In the genomic region with DNA sequence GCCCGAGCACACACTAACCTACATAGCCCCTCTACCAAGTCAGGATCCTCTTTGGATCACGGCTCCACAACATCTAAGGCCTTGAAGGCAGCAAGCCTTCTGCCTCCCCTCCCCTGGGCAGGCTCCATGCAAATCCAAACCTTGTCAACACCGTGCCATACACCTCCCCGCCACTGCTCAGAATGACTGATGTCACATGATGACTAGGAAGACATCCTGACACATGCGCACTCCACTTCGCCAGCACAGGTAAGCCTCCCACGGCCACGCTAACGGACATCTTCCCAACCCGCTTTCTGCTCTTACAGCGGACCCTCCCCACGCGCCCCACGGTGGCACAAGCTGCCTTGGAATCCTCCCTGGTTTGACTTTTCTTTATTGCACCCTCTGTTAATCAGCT, we compare ENCODE assay signal across 21 mouse cellular contexts. TPM values are rescaled to one million over a fixed set of nuclear protein-coding genes. Genes with fewer than 3 reads are reported as not detected.
A peak's percentile ranks its signal among the peaks of the same experiment; 100 is the strongest.
DNase-seq lines count a peak whose midpoint lies in the region; ATAC-seq and TF ChIP-seq lines count a peak whose summit lies in the region.
"Had no signal": no experiment of that assay in that cellular context is flagged by ENCODE, and none has a peak within 500 bp of the region (broad histone marks: within the 10 kb centered on the region; RNA-seq: fewer than 3 reads in every experiment).

No protein-coding gene starts in this region.

- WGBS in forebrain, embryonic 13.5 days, result 94% methylated on average over 14 of the region's 14 CpGs
- WGBS in forebrain, embryonic 10.5 days, result 95% methylated on average over 14 of the region's 14 CpGs
- 93% methylated on average over 14 of the region's 14 CpGs for WGBS in midbrain, embryonic 13.5 days
- 95% methylated on average over 14 of the region's 14 CpGs for WGBS in midbrain, embryonic 15.5 days
- WGBS in stomach, postnatal 0 days, result 97% methylated on average over 13 of the region's 14 CpGs
- WGBS in hindbrain, embryonic 11.5 days, result 98% methylated on average over 14 of the region's 14 CpGs

- no peak for TF ChIP-seq CTCF in stomach, postnatal 0 days (IDR thresholded peaks at IDR 0.05; ENCODE audit: low read depth)

- no peak overlapping the region for H3K27ac ChIP-seq in forebrain, embryonic 13.5 days
- H3K27ac ChIP-seq in forebrain, embryonic 10.5 days, result no peak overlapping the region
- H3K27ac ChIP-seq in midbrain, embryonic 13.5 days, result no peak overlapping the region
- no peak overlapping the region for H3K27ac ChIP-seq in midbrain, embryonic 15.5 days
- no peak overlapping the region for H3K27ac ChIP-seq in ES-E14 (ENCODE audit: insufficient read depth, low read depth, low read length, poor library complexity, severe bottlenecking)
- no peak overlapping the region for H3K27ac ChIP-seq in stomach, postnatal 0 days (replicated peaks)
- no peak overlapping the region for H3K27ac ChIP-seq in hindbrain, embryonic 11.5 days (ENCODE audit: low read depth, low read length)
- H3K27ac ChIP-seq: gastrocnemius, adult 2 months; heart, embryonic 10.5 days; hindbrain, embryonic 14.5 days; intestine, embryonic 15.5 days had no signal

- no peak for DNase-seq in forebrain, embryonic 10.5 days (ENCODE audit: extremely low spot score, low spot score)
- DNase-seq in ES-E14 (ENCODE audit: low read depth, low spot score), result peak; percentile 50
- DNase-seq in stomach, postnatal 0 days (ENCODE audit: low spot score), result no peak
- no peak for DNase-seq in hindbrain, embryonic 11.5 days (ENCODE audit: low spot score)
- no peak for DNase-seq in urinary bladder, postnatal 10 days (ENCODE audit: low spot score)
- DNase-seq: adrenal gland, adult 8-10 months; cerebellum, adult 11-12 months; cerebellum, adult 9-10 months; cerebellum, postnatal 36 days; gastrocnemius, adult 2 months; gastrocnemius, postnatal 25 days; heart, postnatal 10 days; heart, postnatal 4 days; kidney, adult 18-20 months had no signal

- H3K9ac ChIP-seq in forebrain, embryonic 13.5 days, result no peak overlapping the region
- H3K9ac ChIP-seq in midbrain, embryonic 13.5 days (replicated peaks), result no peak overlapping the region
- H3K9ac ChIP-seq in midbrain, embryonic 15.5 days, result no peak overlapping the region
- H3K9ac ChIP-seq in ES-E14 (ENCODE audit: insufficient read depth, low read depth, low read length, poor library complexity, severe bottlenecking), result peak overlapping the region; percentile 50
- H3K9ac ChIP-seq in stomach, postnatal 0 days (ENCODE audit: low read length), result no peak overlapping the region
- H3K9ac ChIP-seq in hindbrain, embryonic 11.5 days (ENCODE audit: low read depth, low read length), result no peak overlapping the region
- H3K9ac ChIP-seq: hindbrain, embryonic 14.5 days; intestine, embryonic 15.5 days had no signal

- H3K4me1 ChIP-seq in forebrain, embryonic 13.5 days, result no peaks in the 10 kb centered on the region
- H3K4me1 ChIP-seq in forebrain, embryonic 10.5 days, result no peaks in the 10 kb centered on the region
- no peaks in the 10 kb centered on the region for H3K4me1 ChIP-seq in midbrain, embryonic 13.5 days (replicated peaks)
- no peaks in the 10 kb centered on the region for H3K4me1 ChIP-seq in midbrain, embryonic 15.5 days
- H3K4me1 ChIP-seq in ES-E14 (ENCODE audit: control insufficient read depth in 2 of 2, insufficient read depth in 2 of 2, low read length in 2 of 2, poor library complexity in 1 of 2), result peaks cover 2 to 6% of the 10 kb centered on the region in 2 experiments; a peak in 2 of 4 replicates
- H3K4me1 ChIP-seq in stomach, postnatal 0 days (replicated peaks; ENCODE audit: control insufficient read depth, insufficient read depth), result no peaks in the 10 kb centered on the region
- H3K4me1 ChIP-seq in hindbrain, embryonic 11.5 days (replicated peaks; ENCODE audit: control insufficient read depth, insufficient read depth, low read length), result no peaks in the 10 kb centered on the region
- H3K4me1 ChIP-seq: heart, embryonic 10.5 days; intestine, embryonic 15.5 days had no signal

- no peaks in the 10 kb centered on the region for H3K27me3 ChIP-seq in forebrain, embryonic 13.5 days
- H3K27me3 ChIP-seq in forebrain, embryonic 10.5 days (ENCODE audit: poor library complexity, severe bottlenecking), result no peaks in the 10 kb centered on the region
- H3K27me3 ChIP-seq in midbrain, embryonic 13.5 days, result no peaks in the 10 kb centered on the region
- H3K27me3 ChIP-seq in midbrain, embryonic 15.5 days (replicated peaks), result no peaks in the 10 kb centered on the region
- H3K27me3 ChIP-seq in stomach, postnatal 0 days (ENCODE audit: control insufficient read depth, insufficient read depth, low read length), result no peaks in the 10 kb centered on the region
- H3K27me3 ChIP-seq in hindbrain, embryonic 11.5 days (ENCODE audit: control insufficient read depth, insufficient read depth, low read length), result no peaks in the 10 kb centered on the region
- H3K27me3 ChIP-seq: intestine, embryonic 15.5 days had no signal

- H3K4me2 ChIP-seq in forebrain, embryonic 13.5 days, result no peak overlapping the region
- H3K4me2 ChIP-seq in midbrain, embryonic 13.5 days (replicated peaks), result no peak overlapping the region
- H3K4me2 ChIP-seq in midbrain, embryonic 15.5 days, result no peak overlapping the region
- H3K4me2 ChIP-seq in stomach, postnatal 0 days (replicated peaks; ENCODE audit: low read depth), result no peak overlapping the region
- no peak overlapping the region for H3K4me2 ChIP-seq in hindbrain, embryonic 11.5 days (replicated peaks; ENCODE audit: low read depth, low read length)
- H3K4me2 ChIP-seq: hindbrain, embryonic 14.5 days; intestine, embryonic 15.5 days had no signal

- ATAC-seq in forebrain, embryonic 13.5 days, result 0 out of 2 replicates have a peak, but pooled peaks have one; percentile 38
- peak; percentile 34; the same call in 1 of the 2 replicates for ATAC-seq in midbrain, embryonic 13.5 days
- ATAC-seq in midbrain, embryonic 15.5 days (replicated peaks), result no peak
- ATAC-seq in stomach, postnatal 0 days (ENCODE audit: low FRiP score, low TSS enrichment), result 0 out of 2 replicates have a peak, but pooled peaks have one; percentile 12
- ATAC-seq in hindbrain, embryonic 11.5 days (ENCODE audit: low FRiP score), result no peak
- ATAC-seq: intestine, embryonic 15.5 days had no signal

- TF ChIP-seq EP300 in stomach, postnatal 0 days (optimal IDR thresholded peaks at IDR 0.05), result no peak

- in situ Hi-C loops in ES-E14 (cut with MboI; ENCODE audit: low sequenced_read_pairs in 2 of 2, unreplicated experiment in 2 of 2), result no loop called here

- peaks cover 52% of the 10 kb centered on the region for H3K36me3 ChIP-seq in forebrain, embryonic 13.5 days (ENCODE audit: poor library complexity, severe bottlenecking)
- peaks cover 82% of the 10 kb centered on the region for H3K36me3 ChIP-seq in forebrain, embryonic 10.5 days (replicated peaks)
- peaks cover 26% of the 10 kb centered on the region for H3K36me3 ChIP-seq in midbrain, embryonic 13.5 days
- no peaks in the 10 kb centered on the region for H3K36me3 ChIP-seq in midbrain, embryonic 15.5 days (replicated peaks)
- H3K36me3 ChIP-seq in ES-E14 (ENCODE audit: control insufficient read depth, insufficient read depth, low read length, poor library complexity, severe bottlenecking), result no peaks in the 10 kb centered on the region; the same call in 1 of the 2 replicates
- H3K36me3 ChIP-seq in stomach, postnatal 0 days (ENCODE audit: control insufficient read depth, insufficient read depth, low read length), result no peaks in the 10 kb centered on the region; the same call in 1 of the 2 replicates
- peaks cover 4% of the 10 kb centered on the region; the same call in 1 of the 2 replicates for H3K36me3 ChIP-seq in hindbrain, embryonic 11.5 days (ENCODE audit: control insufficient read depth, insufficient read depth, low read length)

- H3K9me3 ChIP-seq in forebrain, embryonic 13.5 days (replicated peaks), result 0 out of 2 replicates have a peak, but pooled peaks cover 3% of the 10 kb centered on the region
- H3K9me3 ChIP-seq in forebrain, embryonic 10.5 days, result peaks cover 6% of the 10 kb centered on the region; the same call in 1 of the 2 replicates
- H3K9me3 ChIP-seq in midbrain, embryonic 13.5 days, result no peaks in the 10 kb centered on the region
- no peaks in the 10 kb centered on the region for H3K9me3 ChIP-seq in midbrain, embryonic 15.5 days
- no peaks in the 10 kb centered on the region for H3K9me3 ChIP-seq in ES-E14 (ENCODE audit: control insufficient read depth, insufficient read depth, low read depth, low read length)
- no peaks in the 10 kb centered on the region; the same call in 1 of the 2 replicates for H3K9me3 ChIP-seq in stomach, postnatal 0 days (ENCODE audit: control insufficient read depth, low read length)
- H3K9me3 ChIP-seq in hindbrain, embryonic 11.5 days (ENCODE audit: control insufficient read depth, low read length), result no peaks in the 10 kb centered on the region
- H3K9me3 ChIP-seq: heart, embryonic 10.5 days; intestine, embryonic 15.5 days had no signal

- no peak overlapping the region for H3K4me3 ChIP-seq in forebrain, embryonic 13.5 days
- no peak overlapping the region for H3K4me3 ChIP-seq in forebrain, embryonic 10.5 days
- no peak overlapping the region for H3K4me3 ChIP-seq in midbrain, embryonic 13.5 days (replicated peaks)
- H3K4me3 ChIP-seq in midbrain, embryonic 15.5 days, result no peak overlapping the region
- peak overlapping the region; percentile 41 to 48 for H3K4me3 ChIP-seq in ES-E14 (ENCODE audit: insufficient read depth in 1 of 2, low read depth in 1 of 2, low read length in 2 of 2, poor library complexity in 1 of 2, severe bottlenecking in 1 of 2)
- no peak overlapping the region for H3K4me3 ChIP-seq in stomach, postnatal 0 days (ENCODE audit: low read depth, low read length)
- no peak overlapping the region for H3K4me3 ChIP-seq in hindbrain, embryonic 11.5 days (ENCODE audit: low read depth, low read length)
- H3K4me3 ChIP-seq: erythroblast, embryonic 14.5 days; gastrocnemius, adult 2 months; heart, embryonic 10.5 days; intestine, embryonic 15.5 days had no signal

TF ChIP-seq in ES-E14, 5 proteins besides CTCF, POLR2A, EP300 and RAD21:
- TF ChIP-seq MAFK (IDR thresholded peaks at IDR 0.05; ENCODE audit: insufficient read depth, low read depth, low read length) (no peak), ZNF384 (IDR thresholded peaks at IDR 0.05; ENCODE audit: low read depth, low read length) (no peak), CHD2 (IDR thresholded peaks at IDR 0.05; ENCODE audit: low read depth, low read length) (no peak), HCFC1 (IDR thresholded peaks at IDR 0.05; ENCODE audit: borderline replicate concordance, insufficient read depth, low read length) (no peak), ZC3H11A (IDR thresholded peaks at IDR 0.05; ENCODE audit: borderline replicate concordance, low read depth, low read length) (no peak)

RNA-seq across cellular contexts. Expression of gene Prim2, which starts 31.8 kb away (rescaled TPM):
- polyA plus RNA-seq in forebrain, embryonic 13.5 days (2015; fragmentation: Nextera tagmentation; extraction: Ambion mirVana), result 47.8 and 48.0 TPM in 2 replicates
- polyA plus RNA-seq in forebrain, embryonic 10.5 days (2016; fragmentation: Nextera tagmentation; extraction: Ambion mirVana), result 61.3 and 61.5 TPM in 2 replicates
- 27.7 and 29.9 TPM in 2 replicates for polyA plus RNA-seq in midbrain, embryonic 13.5 days (2015; fragmentation: Nextera tagmentation; extraction: Ambion mirVana)
- 21.0 and 21.7 TPM in 2 replicates for polyA plus RNA-seq in midbrain, embryonic 15.5 days (2015; fragmentation: Nextera tagmentation; extraction: Ambion mirVana)
- 34.7 and 39.0 TPM in 2 replicates for total RNA-seq in ES-E14 (2012; rRNA removed)
- 13.1 and 13.6 TPM in 2 replicates for polyA plus RNA-seq in stomach, postnatal 0 days (2015; fragmentation: Nextera tagmentation; extraction: Ambion mirVana)
- polyA plus RNA-seq in hindbrain, embryonic 11.5 days (2014; fragmentation: Nextera tagmentation; extraction: Ambion mirVana), result 44.1 and 48.5 TPM in 2 replicates

Comparison
In these comparisons a context has a peak if more than half of its experiments do, and no peak if none do; other contexts are left out.
1. ATAC-seq: peak in forebrain, embryonic 13.5 days (single experiment), midbrain, embryonic 13.5 days (single experiment) and stomach, postnatal 0 days (single experiment); none in midbrain, embryonic 15.5 days (single experiment) and hindbrain, embryonic 11.5 days (single experiment).
2. H3K4me3 ChIP-seq: peak in ES-E14 (2 of 2); none in forebrain, embryonic 13.5 days (single experiment), forebrain, embryonic 10.5 days (single experiment), midbrain, embryonic 13.5 days (single experiment), midbrain, embryonic 15.5 days (single experiment), stomach, postnatal 0 days (single experiment) and hindbrain, embryonic 11.5 days (single experiment).